Mouse (Mus musculus) midbrain, embryonic 12.5 days (tissue): ENCODE measurements around the gene Col27a1. TPM values are rescaled to one million over a fixed set of nuclear protein-coding genes. Genes with fewer than 3 reads are reported as not detected.

Experiments
- ATAC-seq: fragments of 200-750 bp; cut with Nextera tagmentation; 2 replicates; pipeline ENCODE4 v1.8.0; 2017; ENCODE audit warnings: low read depth, moderate TSS enrichment, moderate library complexity; ENCODE audit not compliant: low FRiP score
- H3K27ac ChIP-seq: fragments of 300-500 bp; sonication (generic); replicated peaks from 2 replicates; pipeline ENCODE4 v1.5.1; 2016; ENCODE audit warnings: mild to moderate bottlenecking
- H3K27me3 ChIP-seq: fragments of 300-500 bp; sonication (generic); 2 replicates; pipeline ENCODE4 v1.6.1; 2016; ENCODE audit warnings: mild to moderate bottlenecking
- H3K36me3 ChIP-seq: fragments of 300-500 bp; sonication (generic); 2 replicates; pipeline ENCODE4 v1.6.1; 2016
- H3K4me1 ChIP-seq: fragments of 300-500 bp; sonication (generic); 2 replicates; pipeline ENCODE4 v1.6.1; 2016
- H3K4me2 ChIP-seq: fragments of 300-500 bp; sonication (generic); replicated peaks from 2 replicates; pipeline ENCODE4 v1.6.1; 2016; ENCODE audit warnings: mild to moderate bottlenecking, moderate library complexity
- H3K4me3 ChIP-seq: fragments of 300-500 bp; sonication (generic); 2 replicates; pipeline ENCODE4 v1.5.1; 2016; ENCODE audit warnings: mild to moderate bottlenecking
- H3K9ac ChIP-seq: fragments of 300-500 bp; sonication (generic); replicated peaks from 2 replicates; pipeline ENCODE4 v1.6.1; 2016; ENCODE audit warnings: mild to moderate bottlenecking, moderate library complexity
- H3K9me3 ChIP-seq: fragments of 300-500 bp; sonication (generic); 2 replicates; pipeline ENCODE4 v1.6.1; 2016; ENCODE audit warnings: mild to moderate bottlenecking
- WGBS: fragments of 180-500 bp; shearing (Covaris S2); methylation state at CpG from one replicate; pipeline ENCODE4 v1.1.7; 2016; 5-methylcytosine and 5-hydroxymethylcytosine counted together
- polyA plus RNA-seq: library from polyadenylated mRNA; unstranded; fragments of >200 nt; fragmentation: Nextera tagmentation; extraction: Ambion mirVana; gene quantifications from 2 replicates; pipeline ENCODE4 v1.2.1, GENCODE M21; 2016

The Col27a1 gene
- polyA plus RNA-seq, 1 experiment from 2014 or later, result 4.0 TPM

GRCm38 (mm10) chr4:63362150-63362549 lies 148.3 kb downstream of the Col27a1 start, which contains the start of gene Orm2:
Gene Orm2, plus strand, starts transcription at chr4:63362449.
- no peaks in the 10 kb centered on the region for H3K27me3 ChIP-seq
- no peaks in the 10 kb centered on the region for H3K9me3 ChIP-seq
- ATAC-seq, result no peak
- no peak within 1 kb of the TSS for H3K4me2 ChIP-seq
- no peak within 1 kb of the TSS for H3K4me3 ChIP-seq
- no peak within 1 kb of the TSS for H3K27ac ChIP-seq
- H3K9ac ChIP-seq, result no peak within 1 kb of the TSS
- WGBS, result 90% methylated on average over 5 of the region's 5 CpGs
- H3K36me3 ChIP-seq, result 0 out of 2 replicates have a peak, but pooled peaks cover under 1% of the 10 kb centered on the region
- H3K4me1 ChIP-seq, result no peaks in the 10 kb centered on the region

- Histone ChIP-seq H3K4me3 (no peak overlapping the region), H3K27ac (no peak overlapping the region), H3K27me3 (no peaks in the 10 kb centered on the region), H3K9me3 (no peaks in the 10 kb centered on the region), H3K9ac (no peak overlapping the region), H3K36me3 (peaks cover 48% of the 10 kb centered on the region), H3K4me2 (no peak overlapping the region), H3K4me1 (no peaks in the 10 kb centered on the region)
- WGBS, result 11% methylated on average over 4 of the region's 4 CpGs
- ATAC-seq, result peak; percentile 73
Measured at GRCm38 (mm10) chr4:63368577-63368976, 154.8 kb downstream of the Col27a1 start.

GRCm38 (mm10) chr4:63370897-63371296 lies 157.1 kb downstream of the Col27a1 start:
- H3K36me3 ChIP-seq, result peaks cover 71% of the 10 kb centered on the region
- H3K9me3 ChIP-seq, result no peaks in the 10 kb centered on the region
- no peak overlapping the region for H3K9ac ChIP-seq
- H3K4me2 ChIP-seq, result no peak overlapping the region
- WGBS, result 37% methylated on average over 7 of the region's 7 CpGs
- H3K4me3 ChIP-seq, result no peak overlapping the region
- H3K27me3 ChIP-seq, result no peaks in the 10 kb centered on the region
- H3K27ac ChIP-seq, result no peak overlapping the region
- no peaks in the 10 kb centered on the region for H3K4me1 ChIP-seq
- ATAC-seq, result no peak

GRCm38 (mm10) chr4:63371890-63372289 lies 158.1 kb downstream of the Col27a1 start:
- Histone ChIP-seq H3K4me1 (no peaks in the 10 kb centered on the region), H3K4me2 (no peak overlapping the region), H3K9ac (no peak overlapping the region), H3K27ac (no peak overlapping the region), H3K9me3 (no peaks in the 10 kb centered on the region), H3K36me3 (peaks cover 81% of the 10 kb centered on the region), H3K4me3 (no peak overlapping the region), H3K27me3 (no peaks in the 10 kb centered on the region)
- no peak for ATAC-seq
- 64% methylated on average over 3 of the region's 3 CpGs for WGBS

GRCm38 (mm10) chr4:63373404-63373803 lies 159.6 kb downstream of the Col27a1 start:
- Histone ChIP-seq H3K27me3 (no peaks in the 10 kb centered on the region), H3K36me3 (peaks cover 83% of the 10 kb centered on the region), H3K4me2 (no peak overlapping the region), H3K27ac (no peak overlapping the region), H3K4me3 (no peak overlapping the region), H3K9ac (no peak overlapping the region), H3K9me3 (no peaks in the 10 kb centered on the region), H3K4me1 (no peaks in the 10 kb centered on the region)
- 92% methylated on average over 8 of the region's 8 CpGs for WGBS
- no peak for ATAC-seq

- Histone ChIP-seq H3K36me3 (peaks cover 85% of the 10 kb centered on the region), H3K4me1 (no peaks in the 10 kb centered on the region), H3K27me3 (no peaks in the 10 kb centered on the region), H3K27ac (no peak overlapping the region), H3K9ac (no peak overlapping the region), H3K4me2 (no peak overlapping the region), H3K4me3 (no peak overlapping the region), H3K9me3 (no peaks in the 10 kb centered on the region)
- ATAC-seq, result no peak
- WGBS, result 90% methylated on average over 12 of the region's 12 CpGs
Measured at GRCm38 (mm10) chr4:63374331-63374730, 160.5 kb downstream of the Col27a1 start.

GRCm38 (mm10) chr4:63375367-63375766 lies 161.6 kb downstream of the Col27a1 start:
- WGBS, result 73% methylated on average over 1 of the region's 1 CpGs

GRCm38 (mm10) chr4:63377483-63377882 lies 163.7 kb downstream of the Col27a1 start:
- no peak overlapping the region for H3K4me3 ChIP-seq
- no peaks in the 10 kb centered on the region for H3K27me3 ChIP-seq
- no peak overlapping the region for H3K9ac ChIP-seq
- H3K4me1 ChIP-seq, result no peaks in the 10 kb centered on the region
- peaks cover 98% of the 10 kb centered on the region for H3K36me3 ChIP-seq
- H3K9me3 ChIP-seq, result no peaks in the 10 kb centered on the region
- H3K4me2 ChIP-seq, result no peak overlapping the region
- ATAC-seq, result no peak
- WGBS, result 72% methylated on average over 7 of the region's 7 CpGs
- H3K27ac ChIP-seq, result no peak overlapping the region

More at GRCm38 (mm10) chr4:63375367-63375766, 161.6 kb downstream of the Col27a1 start:
- Histone ChIP-seq H3K4me1 (no peaks in the 10 kb centered on the region), H3K27ac (no peak overlapping the region), H3K27me3 (no peaks in the 10 kb centered on the region), H3K4me2 (no peak overlapping the region), H3K36me3 (peaks cover 86% of the 10 kb centered on the region), H3K4me3 (no peak overlapping the region), H3K9ac (no peak overlapping the region), H3K9me3 (no peaks in the 10 kb centered on the region)
- ATAC-seq, result no peak

- WGBS, result 87% methylated on average over 4 of the region's 4 CpGs
- Histone ChIP-seq H3K27me3 (no peaks in the 10 kb centered on the region), H3K9me3 (no peaks in the 10 kb centered on the region), H3K36me3 (peaks cover 71% of the 10 kb centered on the region), H3K4me1 (peaks cover 8% of the 10 kb centered on the region), H3K27ac (no peak overlapping the region), H3K4me2 (no peak overlapping the region), H3K4me3 (no peak overlapping the region), H3K9ac (no peak overlapping the region)
- no peak for ATAC-seq
Measured at GRCm38 (mm10) chr4:63382676-63383369, 169.0 kb downstream of the Col27a1 start.

GRCm38 (mm10) chr4:63383474-63383873 lies 169.7 kb downstream of the Col27a1 start:
- H3K4me1 ChIP-seq, result peaks cover 15% of the 10 kb centered on the region
- no peaks in the 10 kb centered on the region for H3K27me3 ChIP-seq
- peaks cover 66% of the 10 kb centered on the region for H3K36me3 ChIP-seq
- H3K9ac ChIP-seq, result no peak overlapping the region
- no peak for ATAC-seq
- no peaks in the 10 kb centered on the region for H3K9me3 ChIP-seq
- no peak overlapping the region for H3K4me2 ChIP-seq
- no peak overlapping the region for H3K4me3 ChIP-seq
- no peak overlapping the region for H3K27ac ChIP-seq
- WGBS, result 91% methylated on average over 12 of the region's 12 CpGs

- H3K36me3 ChIP-seq, result peaks cover 58% of the 10 kb centered on the region
Measured at GRCm38 (mm10) chr4:63384262-63384661, 170.5 kb downstream of the Col27a1 start.

More at GRCm38 (mm10) chr4:63384262-63384661, 170.5 kb downstream of the Col27a1 start:
- H3K27ac ChIP-seq, result no peak overlapping the region
- no peak overlapping the region for H3K9ac ChIP-seq
- H3K4me2 ChIP-seq, result no peak overlapping the region
- H3K4me3 ChIP-seq, result no peak overlapping the region
- peaks cover 22% of the 10 kb centered on the region for H3K4me1 ChIP-seq
- no peak for ATAC-seq
- 93% methylated on average over 4 of the region's 4 CpGs for WGBS
- H3K27me3 ChIP-seq, result no peaks in the 10 kb centered on the region
- no peaks in the 10 kb centered on the region for H3K9me3 ChIP-seq
